Mouse (Mus musculus) limb, embryonic 13.5 days (tissue): ENCODE measurements at regions not wholly inside any gene's neighbourhood (a gene's known extent, or its start where the extent isn't known, plus 50 kb on each side); places are given as distances from the start of the nearest gene placed in this dataset. TPM values are rescaled to one million over a fixed set of nuclear protein-coding genes. Genes with fewer than 3 reads are reported as not detected.

Experiments
- ATAC-seq: fragments of 200-750 bp; cut with Nextera tagmentation; 2 replicates; pipeline ENCODE4 v1.8.0; 2017; ENCODE audit warnings: low read depth, moderate number of reproducible peaks, moderate TSS enrichment; ENCODE audit not compliant: low FRiP score
- H3K27ac ChIP-seq: fragments of 300-500 bp; sonication (generic); 2 replicates; pipeline ENCODE4 v1.5.1; 2015; ENCODE audit warnings: inconsistent platforms, mild to moderate bottlenecking, moderate library complexity
- H3K27me3 ChIP-seq: fragments of 300-500 bp; sonication (generic); 2 replicates; pipeline ENCODE4 v1.6.1; 2015; ENCODE audit warnings: mild to moderate bottlenecking, inconsistent platforms
- H3K36me3 ChIP-seq: fragments of 300-500 bp; sonication (generic); 2 replicates; pipeline ENCODE4 v1.6.1; 2015; ENCODE audit warnings: inconsistent platforms, mild to moderate bottlenecking, moderate library complexity
- H3K4me1 ChIP-seq: fragments of 300-500 bp; sonication (generic); 2 replicates; pipeline ENCODE4 v1.6.1; 2015; ENCODE audit warnings: inconsistent platforms
- H3K4me2 ChIP-seq: fragments of 300-500 bp; sonication (generic); replicated peaks from 2 replicates; pipeline ENCODE4 v1.6.1; 2015; ENCODE audit warnings: inconsistent platforms, mild to moderate bottlenecking, moderate library complexity
- H3K4me3 ChIP-seq: fragments of 300-500 bp; sonication (generic); 2 replicates; pipeline ENCODE4 v1.5.1; 2015; ENCODE audit warnings: moderate library complexity, mild to moderate bottlenecking, inconsistent platforms
- H3K9ac ChIP-seq: fragments of 300-500 bp; sonication (generic); 2 replicates; pipeline ENCODE4 v1.6.1; 2015; ENCODE audit warnings: mild to moderate bottlenecking, inconsistent platforms
- H3K9me3 ChIP-seq: fragments of 300-500 bp; sonication (generic); 2 replicates; pipeline ENCODE4 v1.6.1; 2016; ENCODE audit warnings: inconsistent platforms
- WGBS: fragments of 180-500 bp; shearing (Covaris S2); methylation state at CpG from one replicate; pipeline ENCODE4 v1.1.7; 2015; 5-methylcytosine and 5-hydroxymethylcytosine counted together
- microRNA-seq: library from miRNA; unstranded; fragments of <30 nt; microRNA quantifications from one replicate; pipeline ENCODE4, GENCODE M21; 2016

DNA sequence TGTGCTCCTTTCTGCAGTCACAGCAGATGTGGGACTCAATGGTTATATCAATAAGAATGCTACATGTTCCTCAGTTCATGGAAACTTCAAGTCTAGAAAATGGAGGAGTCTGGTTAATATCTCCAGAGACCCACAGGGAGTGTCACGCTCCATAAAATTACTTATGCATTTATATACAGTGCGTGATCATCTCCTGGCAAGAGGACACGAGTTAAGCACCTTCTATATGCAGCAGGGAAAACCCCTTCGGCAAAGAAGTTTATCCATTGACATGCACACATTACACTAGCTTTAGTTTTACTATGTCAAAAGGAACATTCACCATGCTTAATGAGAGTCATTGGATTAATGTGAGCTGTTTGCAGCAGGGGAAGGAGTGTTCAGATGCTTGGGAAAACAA is 538.6 kb downstream of the Ppargc1a start:
- Histone ChIP-seq H3K36me3 (no peaks in the 10 kb centered on the region), H3K27ac (no peak overlapping the region), H3K4me1 (no peaks in the 10 kb centered on the region), H3K4me2 (no peak overlapping the region), H3K4me3 (no peak overlapping the region), H3K27me3 (no peaks in the 10 kb centered on the region), H3K9me3 (no peaks in the 10 kb centered on the region), H3K9ac (no peak overlapping the region)
- 74% methylated on average over 4 of the region's 4 CpGs for WGBS
- no peak for ATAC-seq

- no peaks in the 10 kb centered on the region for H3K27me3 ChIP-seq
- H3K36me3 ChIP-seq = no peaks in the 10 kb centered on the region
- no peak for ATAC-seq
- no peak overlapping the region for H3K4me3 ChIP-seq
- 86% methylated on average over 2 of the region's 2 CpGs for WGBS
- H3K9ac ChIP-seq = no peak overlapping the region
- H3K9me3 ChIP-seq = no peaks in the 10 kb centered on the region
- no peak overlapping the region for H3K4me2 ChIP-seq
- no peak overlapping the region for H3K27ac ChIP-seq
- no peaks in the 10 kb centered on the region for H3K4me1 ChIP-seq
These were observed 576.5 kb downstream of the Ppargc1a start for GRCm38 (mm10) chr5:50990822-50991537.

Small RNAs in the stretch of these regions (microRNA-seq; reads per million reads assigned to microRNA genes)
- not detected for gene Gm44377
